Mouse (Mus musculus): Measurements from ENCODE around the gene Kcnj16. TPM values are rescaled to one million over a fixed set of nuclear protein-coding genes. Genes with fewer than 3 reads are reported as not detected.

Kcnj16 gene
- not detected for total RNA-seq (2021)
- long read RNA-seq, experiment 1: 0 reads
- long read RNA-seq, experiment 2: 0 reads

DNA sequence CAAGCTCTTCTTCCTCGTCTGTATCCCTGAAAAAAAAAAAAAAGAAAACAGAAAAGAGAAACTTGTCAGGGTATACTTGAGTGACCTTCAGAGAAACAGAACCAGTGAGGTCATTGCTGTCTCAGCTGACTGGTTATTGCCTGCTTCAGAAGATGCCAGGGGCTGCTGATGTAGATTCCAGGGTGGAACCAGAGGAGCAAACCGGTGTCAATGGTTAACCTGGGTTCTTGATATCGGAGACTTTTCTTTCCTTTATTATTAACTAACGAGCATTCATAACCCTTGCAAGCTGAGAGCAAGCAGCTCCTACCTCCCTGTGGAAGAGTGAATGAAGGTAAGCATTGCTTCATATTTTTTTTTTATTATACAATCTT is at the start of gene Kcnj16:
Kcnj16 (plus strand) TSS at position 272 of the 374 bp plus-strand sequence.
- intact Hi-C loops (cut with DNase I; ENCODE audit: low total_unique reads): no loop called here
- DNase-seq: no peak

DNA sequence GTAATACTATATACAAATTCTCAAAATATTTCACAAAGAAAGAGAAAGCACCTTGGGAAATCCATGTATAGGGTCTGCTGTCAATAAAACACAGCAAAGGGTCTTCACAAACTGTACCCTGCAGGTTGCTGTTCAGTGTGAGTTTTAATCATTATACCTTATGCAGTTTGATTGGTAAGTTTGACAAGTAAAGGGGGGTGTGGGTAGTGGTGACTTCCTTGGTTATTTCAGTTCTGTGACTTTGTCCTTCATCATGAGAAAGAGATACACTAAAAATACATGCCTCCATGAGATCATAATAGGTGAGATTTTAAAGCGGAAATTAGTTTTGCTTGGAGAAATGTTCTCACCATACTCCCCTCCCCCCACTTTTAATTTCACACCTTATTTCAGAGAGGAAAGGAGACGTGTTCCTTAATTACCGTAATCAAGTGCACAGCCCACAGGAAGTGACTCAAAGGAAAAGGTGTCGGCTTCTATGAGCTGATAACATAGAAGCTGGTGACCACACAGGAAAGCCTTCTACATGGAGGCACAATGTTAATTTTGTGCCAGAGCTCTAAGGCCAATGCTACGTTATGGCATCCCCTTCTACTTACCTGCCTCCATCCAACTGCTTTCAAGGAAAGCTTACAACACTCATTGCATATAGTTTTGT is 48.9 kb upstream of the Kcnj16 start:
- DNase-seq: no peak
- intact Hi-C loops (cut with DNase I; ENCODE audit: low total_unique reads): no loop called here

GRCm38 (mm10) chr11:110935699-110936098 is 32.1 kb upstream of the Kcnj16 start:
- DNase-seq: no peak
- intact Hi-C loops (cut with DNase I; ENCODE audit: low total_unique reads): no loop called here

DNA sequence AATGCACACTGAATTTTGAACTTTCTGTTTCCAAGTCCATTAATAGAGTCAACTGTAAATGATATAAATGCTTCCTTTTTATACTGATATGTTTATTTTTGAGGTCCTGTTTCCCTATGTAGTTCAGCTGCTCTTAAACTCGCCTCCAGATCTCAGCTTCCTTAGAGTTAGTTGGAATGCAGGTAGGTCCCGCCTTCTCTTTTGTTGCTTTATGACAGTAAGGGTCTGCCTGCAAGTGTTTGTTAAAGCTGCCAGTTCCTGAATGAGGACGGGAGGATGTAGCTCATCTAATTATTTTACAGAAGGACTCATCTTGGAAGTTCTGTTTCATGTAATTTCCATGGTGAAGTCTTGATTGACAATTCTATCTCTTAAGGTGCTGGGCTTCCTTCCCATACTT is 25.6 kb upstream of the Kcnj16 start:
- intact Hi-C loops (cut with DNase I; ENCODE audit: low total_unique reads): no loop called here
- DNase-seq: no peak

DNA sequence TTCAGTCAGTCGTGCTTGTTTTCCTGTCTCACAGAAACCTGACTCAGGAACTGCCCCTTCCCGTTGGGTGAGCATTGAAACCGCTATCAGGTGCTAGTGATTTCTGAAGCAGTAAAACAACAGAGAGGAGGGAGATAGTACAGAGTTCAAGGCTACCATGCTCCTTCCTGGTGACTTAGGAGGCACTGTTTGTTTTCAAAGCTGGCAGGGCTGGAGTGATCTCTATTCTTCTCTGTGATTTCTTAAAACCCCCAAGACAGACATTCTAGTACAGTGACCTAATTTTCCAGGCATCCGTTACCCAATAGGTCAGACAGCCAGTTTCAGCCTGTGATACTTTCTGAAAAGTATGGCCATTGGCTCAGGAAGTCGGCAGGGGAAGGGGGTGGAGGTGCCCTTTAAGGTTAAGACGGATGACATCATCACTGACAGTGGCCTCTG is 25.1 kb upstream of the Kcnj16 start:
- intact Hi-C loops (cut with DNase I; ENCODE audit: low total_unique reads): no loop called here
- DNase-seq: peak; percentile 7

GRCm38 (mm10) chr11:110956665-110957064 is 11.2 kb upstream of the Kcnj16 start:
- no peak for DNase-seq
- intact Hi-C loops (cut with DNase I; ENCODE audit: low total_unique reads): no loop called here

DNA sequence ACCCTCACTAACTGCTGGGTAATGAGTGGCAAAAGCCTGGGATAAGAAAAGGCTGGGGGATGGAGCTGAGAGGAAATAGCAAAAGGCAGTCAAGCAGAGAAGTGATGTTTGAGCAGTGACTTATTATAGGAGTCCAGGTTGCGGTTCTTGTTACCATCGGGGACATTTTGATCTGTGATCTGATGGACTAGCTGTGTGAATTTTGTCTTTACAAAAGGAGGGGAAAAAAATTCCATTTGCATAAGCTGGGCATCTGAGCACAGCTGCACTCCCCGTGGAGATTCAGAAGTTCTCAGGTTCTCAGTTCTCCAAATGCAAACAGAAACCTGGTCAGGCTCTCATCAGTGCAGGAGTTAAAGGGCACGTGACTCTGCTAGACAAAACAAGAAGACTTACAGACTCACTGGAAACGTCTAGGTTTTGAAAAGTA is 6.2 kb upstream of the Kcnj16 start:
- DNase-seq: no peak
- intact Hi-C loops (cut with DNase I; ENCODE audit: low total_unique reads): no loop called here

- no peak for DNase-seq
- intact Hi-C loops (cut with DNase I; ENCODE audit: low total_unique reads): no loop called here
Observed at GRCm38 (mm10) chr11:110967019-110967761, 643 bp upstream of the Kcnj16 start.

- DNase-seq: no peak
- intact Hi-C loops (cut with DNase I; ENCODE audit: low total_unique reads): no loop called here
Observed at GRCm38 (mm10) chr11:110968901-110969300, 1.1 kb downstream of the Kcnj16 start.

GRCm38 (mm10) chr11:110985508-110985907 is 17.7 kb downstream of the Kcnj16 start:
- intact Hi-C loops (cut with DNase I; ENCODE audit: low total_unique reads): no loop called here
- no peak for DNase-seq

GRCm38 (mm10) chr11:110985949-110986348 is 18.1 kb downstream of the Kcnj16 start:
- intact Hi-C loops (cut with DNase I; ENCODE audit: low total_unique reads): no loop called here
- no peak for DNase-seq

DNA sequence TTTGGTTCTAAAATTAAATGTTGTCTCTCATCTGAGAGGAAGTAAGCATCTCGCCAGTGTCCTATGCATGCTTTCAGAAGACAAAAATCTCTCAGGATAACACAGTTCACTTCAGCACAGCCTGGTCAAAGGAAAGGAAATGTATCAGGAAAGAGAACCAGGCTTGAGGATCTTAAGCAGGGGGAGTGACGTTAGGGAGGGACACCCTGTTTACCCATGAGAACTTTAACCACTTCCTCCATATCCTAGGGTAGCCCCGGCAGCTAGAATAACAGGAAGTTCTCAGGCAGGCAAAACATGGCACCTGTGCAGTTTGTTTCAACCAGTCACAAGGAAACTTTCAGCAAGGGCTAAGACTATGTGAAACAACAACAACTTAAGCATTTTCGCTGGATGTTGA is 25.8 kb downstream of the Kcnj16 start:
- no peak for DNase-seq
- intact Hi-C loops (cut with DNase I; ENCODE audit: low total_unique reads): no loop called here

DNA sequence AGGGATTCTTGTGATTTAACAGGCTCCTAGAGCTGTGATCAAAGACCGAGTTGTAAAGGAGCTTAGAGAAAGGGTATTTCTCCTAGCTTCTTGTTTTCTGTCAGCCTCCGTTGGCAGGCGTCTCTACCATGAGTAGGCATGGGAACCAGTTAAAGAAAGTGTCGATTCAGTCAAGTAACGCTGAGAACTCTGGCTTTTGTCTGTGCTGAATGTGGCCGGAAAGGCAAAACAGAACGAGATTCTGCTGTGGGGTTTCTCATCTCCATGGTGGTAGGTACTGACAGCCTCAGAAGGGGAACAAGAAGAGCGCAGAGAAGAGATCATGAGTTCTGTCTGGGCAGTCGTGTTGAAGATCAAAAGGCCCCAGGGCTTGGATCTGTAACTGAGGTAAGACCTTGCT is 29.4 kb downstream of the Kcnj16 start:
- intact Hi-C loops (cut with DNase I; ENCODE audit: low total_unique reads): no loop called here
- DNase-seq: no peak

DNA sequence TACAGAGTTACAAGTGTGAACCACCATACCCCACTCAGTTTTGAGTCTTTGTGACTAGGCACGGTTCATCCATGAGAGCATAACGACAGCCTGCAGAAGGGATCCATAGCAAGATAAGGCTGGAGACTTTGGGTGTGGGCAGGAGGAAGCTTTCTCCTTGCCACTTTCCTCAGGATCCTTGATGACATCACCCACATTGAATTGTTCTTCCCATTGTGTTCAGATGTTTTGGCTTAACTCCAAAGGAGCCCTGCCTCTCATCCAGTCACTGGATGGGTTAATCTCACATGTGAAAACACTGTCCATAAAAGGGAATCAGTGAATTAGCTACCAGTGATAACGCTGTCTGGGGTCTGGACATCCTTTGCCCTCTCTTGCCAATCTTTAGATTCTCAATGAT is 37.3 kb downstream of the Kcnj16 start:
- intact Hi-C loops (cut with DNase I; ENCODE audit: low total_unique reads): no loop called here
- no peak for DNase-seq

DNA sequence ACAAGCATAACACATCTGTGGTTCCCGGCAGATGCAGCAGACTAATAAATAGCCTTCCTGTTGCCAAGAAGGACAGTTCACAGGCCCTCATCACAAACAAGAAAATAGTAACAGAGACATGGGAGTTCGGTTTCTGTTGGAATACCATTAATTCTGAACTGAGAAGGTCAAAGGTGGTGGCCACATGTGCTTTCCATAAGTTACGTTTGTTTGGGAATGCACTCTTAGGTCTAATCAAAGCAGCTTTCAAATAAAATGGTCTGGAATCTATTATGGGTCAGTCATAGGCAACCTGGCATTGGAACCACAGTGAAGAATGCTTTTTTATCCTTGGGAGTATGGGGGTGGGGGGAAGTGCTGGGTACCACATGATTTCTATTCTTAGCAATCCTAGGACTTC is 41.6 kb downstream of the Kcnj16 start:
- intact Hi-C loops (cut with DNase I; ENCODE audit: low total_unique reads): no loop called here
- no peak for DNase-seq

- no peak for DNase-seq
- intact Hi-C loops (cut with DNase I; ENCODE audit: low total_unique reads): no loop called here
Observed at GRCm38 (mm10) chr11:111016206-111016605, 48.4 kb downstream of the Kcnj16 start.

DNA sequence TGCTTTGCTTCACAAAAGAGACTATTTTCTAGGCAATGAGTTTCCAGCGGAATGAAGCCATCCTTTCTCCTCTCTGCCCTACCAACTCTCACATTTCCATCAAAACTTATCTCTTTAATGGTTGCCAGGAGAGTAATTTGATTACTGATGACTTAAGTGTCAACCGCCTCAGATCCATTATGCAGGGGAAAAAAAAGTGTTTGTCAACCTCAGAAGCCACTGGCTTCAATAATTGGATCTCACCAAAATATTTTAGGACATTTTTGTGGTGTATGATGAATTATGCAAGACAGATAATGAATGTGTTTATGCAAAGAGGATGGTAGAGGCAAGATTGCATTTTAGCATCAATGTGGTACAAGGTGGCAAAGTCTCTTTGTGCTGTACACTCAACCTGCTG is 52.4 kb downstream of the Kcnj16 start:
- DNase-seq: no peak
- intact Hi-C loops (cut with DNase I; ENCODE audit: low total_unique reads): no loop called here

- DNase-seq: no peak
- intact Hi-C loops (cut with DNase I; ENCODE audit: low total_unique reads): no loop called here
Observed at GRCm38 (mm10) chr11:111022681-111023281, 54.9 kb downstream of the Kcnj16 start.

- no peak for DNase-seq
- intact Hi-C loops (cut with DNase I; ENCODE audit: low total_unique reads): loop anchor here (10.0 kb wide), 1 partner anchor 507 kb away; no protein-coding TSS in a partner anchor
Observed at GRCm38 (mm10) chr11:111042175-111042574, 74.3 kb downstream of the Kcnj16 start.

- intact Hi-C loops (cut with DNase I; ENCODE audit: low total_unique reads): loop anchor here (10.0 kb wide), 1 partner anchor 508 kb away; no protein-coding TSS in a partner anchor
- DNase-seq: no peak
Observed at GRCm38 (mm10) chr11:111043298-111043697, 75.5 kb downstream of the Kcnj16 start.

GRCm38 (mm10) chr11:111054252-111054651 is 86.4 kb downstream of the Kcnj16 start:
- DNase-seq: no peak
- intact Hi-C loops (cut with DNase I; ENCODE audit: low total_unique reads): no loop called here
